Mouse (Mus musculus): ENCODE data around the gene Mecom. TPM values are rescaled to one million over a fixed set of nuclear protein-coding genes. Genes with fewer than 3 reads are reported as not detected.

Gene Mecom
- total and polyA plus RNA-seq, 3 experiments = not detected

- H3K27ac ChIP-seq (ENCODE audit: insufficient read depth, low read depth) = no peak overlapping the region
- TF ChIP-seq MAX (IDR thresholded peaks at IDR 0.05; ENCODE audit: low read length) = no peak
- no peak for TF ChIP-seq CTCF (conservative IDR thresholded peaks at IDR 0.05 in 1 of 2, IDR thresholded peaks at IDR 0.05 in 1 of 2; ENCODE audit: low read depth in 2 of 2, low read length in 2 of 2)
- no peak for TF ChIP-seq MYC (IDR thresholded peaks at IDR 0.05; ENCODE audit: low read depth, low read length)
- TF ChIP-seq JUND (conservative IDR thresholded peaks at IDR 0.05; ENCODE audit: low read depth, low read length) = no peak
- no peak for TF ChIP-seq POLR2AphosphoS2 (IDR thresholded peaks at IDR 0.05; ENCODE audit: low read depth, low read length)
- TF ChIP-seq SMC3 (IDR thresholded peaks at IDR 0.05; ENCODE audit: low read depth, low read length) = no peak
- no peak for TF ChIP-seq TBP (conservative IDR thresholded peaks at IDR 0.05; ENCODE audit: low read depth, low read length)
- TF ChIP-seq GABPA (IDR thresholded peaks at IDR 0.05; ENCODE audit: insufficient replicate concordance, low read depth, low read length) = no peak
- TF ChIP-seq MAZ (IDR thresholded peaks at IDR 0.05; ENCODE audit: low read depth, low read length) = no peak
- no peak for TF ChIP-seq EP300 (IDR thresholded peaks at IDR 0.05; ENCODE audit: low read length)
- no peak for TF ChIP-seq NELFE (IDR thresholded peaks at IDR 0.05; ENCODE audit: low read depth, low read length)
- no peak for TF ChIP-seq JUN (IDR thresholded peaks at IDR 0.05; ENCODE audit: insufficient read depth, low read depth, low read length)
- in situ Hi-C loops (cut with MboI; ENCODE audit: low pct_ligation_motif_present, low pct_unique_long_range_greater_than_20kb, low sequenced_read_pairs) = no loop called here
These were observed 101.8 kb downstream of the Mecom start for GRCm38 (mm10) chr3:30445970-30446442.

GRCm38 (mm10) chr3:30445247-30445969 lies 102.4 kb downstream of the Mecom start:
- no peaks in the 10 kb centered on the region for H3K4me1 ChIP-seq (ENCODE audit: control insufficient read depth in 1 of 2, insufficient read depth in 2 of 2)
- no peak for TF ChIP-seq BHLHE40 (IDR thresholded peaks at IDR 0.05; ENCODE audit: low read depth, low read length)
- TF ChIP-seq E2F4 (IDR thresholded peaks at IDR 0.05; ENCODE audit: insufficient replicate concordance, low read depth, low read length) = no peak
- no peak for TF ChIP-seq ZC3H11A (IDR thresholded peaks at IDR 0.05; ENCODE audit: low read depth, low read length)
- no peak for TF ChIP-seq SMC3 (IDR thresholded peaks at IDR 0.05; ENCODE audit: low read depth, low read length)
- TF ChIP-seq ZNF384 (IDR thresholded peaks at IDR 0.05; ENCODE audit: low read depth, low read length) = no peak
- no peak for TF ChIP-seq TBP (conservative IDR thresholded peaks at IDR 0.05; ENCODE audit: low read depth, low read length)
- TF ChIP-seq EP300 (IDR thresholded peaks at IDR 0.05; ENCODE audit: low read length) = no peak
- TF ChIP-seq RAD21 (IDR thresholded peaks at IDR 0.05; ENCODE audit: low read depth, low read length) = no peak
- no peak for TF ChIP-seq KAT2A (IDR thresholded peaks at IDR 0.05; ENCODE audit: insufficient replicate concordance, low read length)
- no peak for DNase-seq (ENCODE audit: extremely low read depth)
- no peak overlapping the region for H3K4me2 ChIP-seq (ENCODE audit: insufficient read depth, low read depth, poor library complexity, severe bottlenecking)
- no peaks in the 10 kb centered on the region for H3K9me3 ChIP-seq (replicated peaks; ENCODE audit: low read length)
- in situ Hi-C loops (cut with MboI; ENCODE audit: low pct_ligation_motif_present, low pct_unique_long_range_greater_than_20kb, low sequenced_read_pairs) = no loop called here
- H3K4me3 ChIP-seq (replicated peaks in 1 of 3; ENCODE audit: low read depth in 2 of 3, low read length in 2 of 3, poor library complexity in 1 of 3) = no peak overlapping the region
- H3K79me2 ChIP-seq (replicated peaks; ENCODE audit: control insufficient read depth, extremely low read depth, insufficient read depth, poor library complexity, severe bottlenecking) = no peaks in the 10 kb centered on the region
- dilution Hi-C loops (cut with MboI; ENCODE audit: extremely low pct_ligation_motif_present, extremely low pct_unique_long_range_greater_than_20kb, low sequenced_read_pairs) = no loop called here
- H3K36me3 ChIP-seq (replicated peaks in 1 of 2; ENCODE audit: control insufficient read depth in 1 of 2, insufficient read depth in 1 of 2, low read length in 1 of 2) = no peaks in the 10 kb centered on the region
- no peak overlapping the region for H3K9ac ChIP-seq (ENCODE audit: insufficient read depth, low read depth)
- no peaks in the 10 kb centered on the region for H3K27me3 ChIP-seq (replicated peaks)
- no peak overlapping the region for H3K27ac ChIP-seq (ENCODE audit: insufficient read depth, low read depth)

More at GRCm38 (mm10) chr3:30445970-30446442, 101.8 kb downstream of the Mecom start:
- H3K4me3 ChIP-seq (replicated peaks in 1 of 3; ENCODE audit: low read depth in 2 of 3, low read length in 2 of 3, poor library complexity in 1 of 3) = no peak overlapping the region
- H3K9ac ChIP-seq (ENCODE audit: insufficient read depth, low read depth) = no peak overlapping the region
- dilution Hi-C loops (cut with MboI; ENCODE audit: extremely low pct_ligation_motif_present, extremely low pct_unique_long_range_greater_than_20kb, low sequenced_read_pairs) = no loop called here
- no peak overlapping the region for H3K4me2 ChIP-seq (ENCODE audit: insufficient read depth, low read depth, poor library complexity, severe bottlenecking)
- DNase-seq (ENCODE audit: extremely low read depth) = no peak
- H3K4me1 ChIP-seq (ENCODE audit: control insufficient read depth in 1 of 2, insufficient read depth in 2 of 2) = no peaks in the 10 kb centered on the region
- H3K36me3 ChIP-seq (replicated peaks in 1 of 2; ENCODE audit: control insufficient read depth in 1 of 2, insufficient read depth in 1 of 2, low read length in 1 of 2) = no peaks in the 10 kb centered on the region
- H3K79me2 ChIP-seq (replicated peaks; ENCODE audit: control insufficient read depth, extremely low read depth, insufficient read depth, poor library complexity, severe bottlenecking) = no peaks in the 10 kb centered on the region
- no peaks in the 10 kb centered on the region for H3K27me3 ChIP-seq (replicated peaks)
- no peaks in the 10 kb centered on the region for H3K9me3 ChIP-seq (replicated peaks; ENCODE audit: low read length)

Measured in CH12.LX (cell line).